Mouse (Mus musculus) right cerebral cortex, postnatal 36 days (tissue): ENCODE results near the gene Lgals12.

ENCODE experiments used
- DNase-seq, 2 experiments: peaks; one replicate each; pipeline ENCODE4 v3.0.0; 2022; ENCODE audit warnings: low spot score in 2 of 2, mixed read lengths in 1 of 2

Gene Lgals12

DNA sequence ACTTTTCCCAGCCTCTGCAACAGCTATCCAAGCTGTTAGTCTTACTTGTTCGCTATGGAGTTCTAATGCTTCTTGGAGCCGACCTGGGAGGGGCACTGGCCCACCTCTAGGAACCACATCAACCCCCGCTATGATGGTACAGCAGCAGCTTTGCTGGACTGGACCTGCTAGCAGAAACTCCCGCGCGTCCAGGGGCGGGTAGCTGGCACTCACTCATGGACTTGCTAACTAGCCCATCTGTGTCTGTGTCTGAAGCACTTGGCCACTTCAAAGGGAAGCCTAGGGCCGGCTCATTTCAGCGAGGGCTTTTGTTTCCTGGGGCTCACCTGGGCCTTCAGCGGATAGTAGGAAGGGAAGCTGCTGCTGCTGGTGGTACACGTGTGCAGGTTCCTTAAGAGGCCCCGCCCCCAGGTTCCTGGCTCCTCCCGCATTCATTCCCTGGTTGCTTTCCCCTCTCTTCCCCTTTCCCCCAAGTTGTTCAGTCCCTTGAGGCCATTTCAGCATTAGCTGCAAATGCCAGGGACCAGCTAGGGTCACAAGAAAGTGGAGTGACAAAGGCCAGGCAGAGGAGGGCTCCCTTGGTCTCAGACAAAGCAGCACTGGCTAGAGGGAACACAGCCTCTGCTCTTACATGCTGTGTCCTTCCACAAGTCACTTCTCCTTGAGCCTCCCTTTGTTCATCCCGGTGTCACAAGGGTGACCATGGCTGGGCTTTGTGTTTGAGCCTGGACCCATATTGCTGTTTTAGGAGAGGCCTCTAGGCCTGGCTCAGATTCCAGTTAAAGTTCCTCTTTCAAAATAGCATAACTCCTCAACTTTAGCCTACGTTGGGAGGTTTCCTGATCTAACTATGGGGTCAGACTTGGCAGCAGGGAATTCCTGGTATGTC is at the start of gene Lgals12:
Gene Lgals12 (minus strand): TSS at position 393 of the 889 bp plus-strand sequence.
- DNase-seq: peak; percentile 48 to 67

DNA sequence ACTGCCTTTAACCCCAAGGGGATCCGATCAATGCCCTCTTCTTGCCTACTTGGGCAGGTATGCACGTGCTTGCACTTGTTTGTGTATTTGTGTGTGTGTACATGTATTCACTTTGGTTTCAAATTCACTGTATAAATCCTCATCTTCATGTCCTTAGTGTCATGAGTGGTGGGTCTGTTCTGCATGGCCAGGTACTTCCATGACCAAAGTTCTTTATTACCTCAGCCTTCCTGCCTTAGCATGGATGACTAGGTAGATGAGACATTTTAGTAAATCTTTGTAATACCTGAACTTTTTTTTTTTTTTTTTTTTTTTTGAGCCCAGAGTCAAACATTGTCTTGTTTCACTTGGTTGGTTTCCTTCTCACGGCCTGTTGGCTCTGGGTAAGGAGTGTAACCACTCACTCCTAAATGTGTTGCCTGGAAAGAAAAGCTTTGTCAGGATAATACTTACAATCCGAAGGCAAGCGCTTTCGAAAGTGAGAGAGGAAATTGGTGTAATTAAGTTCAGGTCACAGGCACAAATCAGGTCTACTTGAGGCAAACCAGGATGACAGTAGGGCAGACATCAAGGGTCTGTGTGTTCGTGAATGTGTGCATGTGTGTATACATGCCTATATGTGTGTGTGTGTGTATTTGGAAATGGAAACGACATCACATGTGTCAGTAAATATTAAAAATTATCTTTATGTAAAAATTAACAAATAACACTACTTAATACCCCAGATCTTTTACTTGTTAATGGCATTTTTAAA is 42.1 kb upstream of the Lgals12 start:
- no peak for DNase-seq

DNA sequence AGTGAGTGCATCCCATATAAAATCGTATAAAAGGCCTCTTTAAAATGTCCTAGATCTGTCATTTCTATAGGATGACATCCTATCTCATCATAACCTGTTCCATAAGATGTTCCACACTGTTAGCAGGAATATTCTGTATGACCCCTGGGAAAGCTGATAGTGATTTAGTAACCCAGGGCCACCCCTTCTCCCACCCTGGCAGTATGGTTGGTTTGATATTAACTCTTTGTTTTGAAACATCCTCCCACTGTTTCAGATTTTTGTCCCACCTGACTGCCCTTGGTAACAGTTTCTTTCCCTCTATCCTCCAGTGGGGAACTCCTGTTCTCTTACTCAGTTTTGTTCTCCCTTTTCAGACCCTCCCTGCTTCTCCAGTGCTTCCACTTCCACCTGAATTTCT is 26.8 kb upstream of the Lgals12 start:
- DNase-seq: no peak

DNA sequence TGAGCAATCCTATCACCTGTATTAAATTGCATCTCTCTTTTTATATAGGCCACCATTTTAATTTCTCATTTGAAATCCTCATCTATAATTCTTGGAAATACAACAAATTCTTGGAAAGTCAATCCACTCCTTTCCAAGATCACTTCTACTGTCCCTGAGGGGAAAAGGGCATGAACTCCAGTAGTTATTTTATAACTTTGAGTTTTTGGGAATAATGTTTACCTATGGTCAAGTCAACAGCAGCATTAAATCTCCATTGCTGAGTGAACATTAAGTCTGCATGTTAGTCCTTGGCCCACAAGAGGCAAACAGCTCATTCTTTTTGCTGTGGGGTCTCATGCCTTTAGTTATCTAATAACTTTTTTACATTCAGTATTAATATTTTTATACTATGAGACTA is 26.0 kb upstream of the Lgals12 start:
- DNase-seq: no peak

DNA sequence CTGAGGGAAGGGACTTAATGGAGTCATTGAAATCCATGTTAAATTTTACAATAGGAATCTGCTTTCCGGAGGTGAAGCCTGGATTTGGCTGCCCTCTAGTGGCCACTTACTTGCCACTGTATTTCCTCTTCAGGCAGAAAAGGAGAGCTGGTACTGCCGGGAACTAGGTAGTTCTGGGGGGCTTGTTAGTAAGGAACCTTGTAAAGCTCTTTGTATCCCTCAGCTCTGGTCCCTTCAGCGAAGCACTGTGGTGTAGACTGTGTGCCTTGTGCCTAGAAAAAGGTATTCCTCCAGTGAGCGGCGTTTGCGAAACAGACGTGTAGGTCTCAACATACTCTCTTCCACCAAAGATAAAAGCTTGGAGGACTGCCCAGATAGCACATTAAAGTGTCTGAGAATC is 10.7 kb upstream of the Lgals12 start:
- DNase-seq: peak in 1 of 2 experiments; percentile 43

DNA sequence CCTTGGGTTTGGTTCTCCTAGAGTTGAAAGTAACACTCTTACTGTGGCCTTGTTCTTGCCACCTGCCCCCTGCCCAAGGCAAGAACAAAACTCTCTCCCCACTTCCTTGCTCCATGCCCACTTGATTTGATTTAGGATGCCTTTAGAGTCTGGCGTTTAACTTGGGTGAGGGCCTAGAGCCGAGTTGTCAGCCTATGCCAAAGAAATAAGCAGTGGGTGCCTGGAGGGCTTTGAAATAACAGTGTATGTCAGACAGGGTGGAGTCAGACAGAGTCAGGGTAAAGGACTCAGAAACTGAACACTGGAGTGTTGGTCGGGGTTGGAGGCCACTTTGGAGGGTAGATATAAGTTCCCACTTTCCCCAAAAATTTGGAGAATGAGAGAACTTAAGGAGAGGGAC is 10.1 kb upstream of the Lgals12 start:
- DNase-seq: no peak

DNA sequence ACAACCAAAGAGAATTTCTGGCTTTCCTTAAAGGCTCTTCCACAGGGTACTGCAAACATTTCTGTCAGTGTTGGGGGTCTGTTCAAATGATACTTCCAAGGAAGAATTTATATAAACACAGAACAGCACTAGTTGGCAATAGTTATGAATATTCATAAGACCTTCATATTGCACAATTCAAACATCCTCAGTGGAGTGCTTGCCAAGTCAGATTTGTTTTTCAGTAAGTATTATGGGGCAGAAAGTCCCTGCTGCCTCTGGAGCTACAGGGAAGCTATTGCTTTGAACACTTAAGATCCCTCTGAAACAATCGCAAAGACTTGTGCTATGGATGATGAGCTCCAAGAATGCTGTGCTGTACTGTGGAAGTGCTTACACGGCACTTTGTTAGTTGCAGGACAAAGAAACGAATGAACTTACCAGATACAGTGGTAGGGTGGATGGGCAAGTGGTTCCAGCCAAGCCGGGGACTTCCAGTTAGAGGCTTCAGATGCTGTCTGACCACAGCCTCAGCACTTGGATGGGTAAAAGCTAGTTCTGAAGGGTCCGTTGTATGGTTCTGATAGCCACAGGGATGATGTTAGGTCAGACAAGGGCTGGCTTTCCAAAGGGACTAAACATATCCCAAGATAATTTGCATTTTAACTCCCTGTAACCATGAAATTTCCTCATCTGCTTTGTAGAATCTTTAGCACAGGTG is 9.4 kb upstream of the Lgals12 start:
- no peak for DNase-seq

DNA sequence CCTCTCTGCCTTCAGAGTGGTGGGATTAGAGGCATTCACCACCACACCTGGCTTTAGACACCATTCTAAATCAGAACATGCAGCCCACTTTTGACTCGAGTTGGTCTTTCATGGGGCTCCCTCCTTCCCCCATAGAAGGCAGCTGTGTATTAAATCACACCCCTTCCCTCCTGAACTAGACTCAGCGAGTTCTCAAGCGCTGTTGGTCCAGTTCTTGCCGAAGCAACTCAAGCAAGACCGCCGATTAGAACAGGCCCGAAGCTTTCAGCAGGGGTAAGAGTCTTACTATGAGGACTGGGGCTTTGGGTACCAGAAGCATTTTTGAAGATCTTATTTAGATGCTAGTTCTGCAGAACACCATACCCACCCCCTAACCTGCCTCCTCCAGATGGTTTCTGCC is 6.2 kb upstream of the Lgals12 start:
- no peak for DNase-seq

DNA sequence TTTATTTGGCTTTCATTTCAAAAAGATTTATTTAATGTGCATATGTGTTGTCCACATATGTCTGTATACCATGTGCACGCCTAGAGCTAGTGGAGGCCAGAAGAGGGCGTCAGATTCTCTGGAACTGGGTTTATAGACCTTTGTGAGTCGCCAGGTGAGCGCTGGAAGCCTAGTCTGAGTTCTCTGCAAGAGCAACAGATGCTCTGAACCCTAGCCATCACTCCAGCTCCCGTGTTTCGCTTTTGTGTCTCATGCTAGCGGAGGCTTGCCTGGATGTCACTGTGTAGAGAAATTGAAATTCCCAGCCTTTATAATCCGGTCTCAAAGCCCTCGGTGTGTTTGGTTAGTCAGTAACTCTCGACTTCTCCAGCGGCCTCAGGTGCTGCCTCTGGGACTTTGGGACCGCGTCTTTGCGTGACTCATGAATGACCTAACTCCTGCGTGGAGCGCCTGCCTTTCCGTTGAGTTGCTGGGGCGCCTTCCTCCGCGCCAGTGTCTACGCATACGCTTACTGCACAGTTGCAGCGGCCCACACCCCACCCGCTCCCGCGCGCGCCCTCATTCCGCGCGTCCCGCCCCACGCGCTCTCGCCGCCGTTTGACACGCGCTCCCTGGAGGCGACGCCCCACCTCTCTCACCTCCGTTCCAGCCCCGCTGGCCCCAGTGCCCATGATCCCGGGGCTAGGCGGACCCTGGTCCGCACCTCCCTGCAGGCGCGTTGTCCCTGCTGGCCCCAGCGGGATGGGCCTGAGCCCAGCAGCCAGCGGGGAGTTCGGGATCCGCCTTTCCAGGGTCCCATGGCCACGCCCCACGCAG is 5.2 kb upstream of the Lgals12 start, which contains the start of gene Hrasls5:
Gene Hrasls5 (plus strand): TSS at position 600 of the 816 bp plus-strand sequence.
- DNase-seq: peak; percentile 57 to 60

DNA sequence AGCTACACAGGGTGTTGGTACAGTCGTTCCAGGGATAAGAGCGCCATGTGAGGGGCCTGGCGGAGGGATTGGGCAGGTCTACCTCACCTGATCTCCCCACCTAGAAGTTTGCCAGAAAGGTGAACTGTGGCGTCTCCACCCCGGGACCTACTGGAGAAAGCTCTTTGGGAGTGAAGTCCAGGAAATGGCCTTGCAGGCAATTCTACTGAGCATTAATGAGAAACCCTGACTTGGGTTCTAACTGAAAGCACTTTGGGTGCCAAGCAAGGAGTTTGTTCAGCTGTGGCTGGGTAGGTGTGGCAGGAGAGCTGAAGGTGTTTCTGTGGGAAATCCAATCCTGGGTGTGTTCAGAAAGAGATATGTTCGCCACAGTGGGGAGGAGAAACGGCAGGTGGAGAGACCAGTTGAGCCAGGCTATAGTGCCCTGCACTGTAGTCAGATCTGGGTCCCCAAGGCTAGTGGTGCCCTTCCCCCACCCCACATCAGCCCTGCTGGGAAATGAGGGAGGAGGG is 753 bp upstream of the Lgals12 start:
- DNase-seq: no peak

DNA sequence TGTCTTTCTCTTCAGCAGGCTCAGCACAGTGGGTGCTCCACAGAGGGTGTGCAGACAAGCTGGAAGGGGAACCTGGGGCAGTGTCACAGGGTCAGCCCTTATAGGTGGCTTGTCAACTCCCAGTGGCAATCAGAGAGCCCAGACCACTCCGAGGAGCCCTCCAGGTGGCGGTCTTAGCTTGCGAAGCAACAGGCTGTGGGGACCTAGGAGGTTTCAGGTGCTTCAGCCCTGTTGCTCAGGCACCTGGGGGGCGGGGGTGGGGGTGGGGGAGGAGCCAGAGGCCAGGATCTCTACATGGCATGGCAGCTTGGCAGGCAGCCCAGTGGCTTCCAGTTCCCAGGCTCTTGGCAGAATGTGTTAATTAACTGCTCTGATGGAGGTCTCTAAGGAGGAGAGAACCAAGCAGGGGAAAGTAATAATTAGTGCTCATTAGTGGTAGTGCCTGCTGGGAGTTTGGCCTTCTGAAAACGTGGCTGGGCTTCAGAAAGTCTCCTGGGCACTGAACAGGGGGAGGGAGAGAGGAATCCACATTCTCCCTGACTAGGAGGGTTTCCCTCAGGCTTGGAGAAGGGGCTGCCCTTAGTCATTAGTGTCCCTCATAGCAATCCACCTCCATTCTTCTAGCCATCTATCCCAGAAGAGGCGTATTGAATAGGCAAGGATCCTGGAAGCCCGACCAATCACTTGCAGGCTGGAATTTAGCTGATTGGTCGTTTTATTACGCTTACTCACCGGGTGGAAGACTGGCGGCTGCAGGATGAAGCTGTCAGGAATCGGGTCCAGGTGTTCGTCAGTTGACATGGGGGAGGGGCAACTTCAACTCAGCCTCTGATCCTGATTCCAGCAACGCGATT is 836 bp downstream of the Lgals12 start:
- peak; percentile 54 to 61 for DNase-seq

DNA sequence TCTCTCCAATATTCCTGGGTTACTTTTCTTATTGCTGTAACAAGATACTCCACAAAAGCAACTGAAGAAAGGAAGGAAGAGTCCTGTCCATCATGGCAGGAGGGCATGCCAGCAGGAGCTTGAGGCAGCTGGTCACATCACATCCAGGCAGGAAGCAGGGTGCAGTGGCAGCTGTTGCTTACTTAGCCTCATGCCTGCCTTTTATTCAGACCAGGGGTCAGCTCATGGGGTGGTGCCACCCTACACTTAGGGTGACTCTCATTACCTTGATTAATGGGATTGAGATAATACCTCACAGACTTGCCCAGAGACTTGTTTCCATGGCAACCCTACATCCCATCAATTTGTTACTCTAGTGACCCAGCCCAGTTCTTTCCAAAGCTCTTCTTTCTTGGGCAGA is 2.0 kb downstream of the Lgals12 start:
- no peak for DNase-seq

DNA sequence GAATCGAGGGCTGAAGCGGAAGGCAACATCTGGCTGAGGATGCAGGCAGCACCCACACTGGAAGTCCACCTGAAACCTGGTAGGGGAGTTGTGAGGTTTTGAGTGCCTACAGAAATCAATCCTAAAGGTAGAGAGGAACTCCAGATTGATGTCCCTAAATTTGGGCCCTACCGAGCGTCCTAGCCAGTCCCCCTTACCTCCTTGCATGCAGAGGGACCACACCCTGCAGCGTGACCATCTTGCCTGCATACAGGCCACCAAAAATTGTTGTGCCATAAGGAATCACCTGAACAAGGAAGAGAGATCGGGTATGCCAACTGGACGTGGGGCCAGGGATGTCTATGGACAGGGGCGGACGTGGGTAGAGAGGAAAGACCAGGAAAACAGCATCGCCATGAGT is 2.9 kb downstream of the Lgals12 start:
- no peak for DNase-seq

DNA sequence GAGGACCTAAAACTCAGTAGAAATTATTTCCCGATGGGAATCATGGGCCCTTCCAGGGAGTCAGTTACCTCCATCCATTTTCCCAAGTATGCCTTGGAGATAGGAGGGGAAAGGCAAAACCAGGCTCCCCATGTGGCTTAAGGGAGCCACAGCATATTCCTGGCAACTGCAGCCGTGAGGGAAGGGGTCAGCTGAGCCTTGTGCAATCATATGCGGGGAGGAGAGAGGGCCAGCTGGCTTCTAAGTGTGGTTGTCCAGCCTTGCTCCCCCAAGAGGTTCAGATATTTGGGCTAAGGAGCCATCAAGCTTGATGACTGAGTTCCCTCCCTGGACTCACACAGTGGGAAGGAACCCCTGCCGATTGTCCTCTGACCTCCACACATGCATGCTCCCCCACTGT is 5.4 kb downstream of the Lgals12 start:
- no peak for DNase-seq

DNA sequence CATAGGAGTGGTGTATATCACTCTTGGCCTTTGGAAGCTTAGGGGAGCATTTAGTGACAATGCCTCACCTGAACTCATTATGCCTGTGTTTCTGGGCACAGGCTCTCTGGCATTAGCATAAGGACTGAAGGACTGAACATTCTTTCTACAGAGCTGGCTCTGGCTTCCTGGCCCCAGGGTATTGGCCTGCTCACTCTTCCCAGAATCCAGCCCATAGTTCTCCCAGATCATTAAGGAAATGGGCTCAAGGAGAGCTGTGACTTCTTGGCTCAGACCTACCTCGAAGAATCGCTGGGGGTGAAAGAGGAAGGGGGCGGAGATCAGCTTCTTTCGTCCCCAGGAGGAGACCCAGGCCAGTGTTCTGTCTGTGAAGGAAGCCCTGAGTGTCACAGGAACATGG is 8.5 kb downstream of the Lgals12 start:
- no peak for DNase-seq

DNA sequence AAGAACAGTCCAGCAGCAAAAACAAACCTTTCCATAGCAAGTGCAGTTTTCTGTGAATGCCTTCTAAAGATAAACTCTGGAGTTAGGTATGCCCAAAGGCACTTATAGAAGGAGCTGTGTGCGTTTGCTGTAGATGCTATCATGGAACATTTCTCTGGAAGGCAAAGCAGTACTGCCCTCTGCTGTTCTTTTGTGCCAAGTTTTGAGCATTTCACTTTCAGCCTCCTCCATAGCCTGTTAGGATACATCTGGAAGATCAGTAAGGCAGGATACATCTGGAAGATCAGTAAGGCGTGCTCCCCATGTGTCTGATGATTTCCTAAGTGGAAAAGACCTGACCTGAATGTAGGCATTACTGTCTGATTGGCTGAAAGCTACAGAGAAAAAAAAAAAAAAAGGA is 11.5 kb downstream of the Lgals12 start:
- peak; percentile 31 to 39 for DNase-seq

DNA sequence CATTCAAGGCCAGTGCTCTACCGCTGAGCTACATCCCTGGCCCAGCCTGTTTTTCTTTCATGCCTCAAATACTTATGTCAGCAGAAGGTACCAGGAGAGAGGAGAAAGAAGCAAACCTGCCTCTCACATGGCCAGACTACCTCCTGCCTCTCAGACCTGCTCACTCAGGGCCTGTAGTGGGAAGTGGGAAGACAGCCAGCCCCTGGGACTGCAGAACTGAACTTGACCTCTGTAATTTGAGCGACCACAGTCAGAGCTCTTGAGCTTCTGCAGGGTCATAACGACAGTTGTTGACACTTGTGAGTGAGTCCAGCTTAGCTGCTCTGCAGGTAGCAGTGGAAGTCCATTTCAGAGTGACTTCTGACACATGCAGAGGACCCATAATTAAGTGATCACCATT is 15.0 kb downstream of the Lgals12 start:
- no peak for DNase-seq

DNA sequence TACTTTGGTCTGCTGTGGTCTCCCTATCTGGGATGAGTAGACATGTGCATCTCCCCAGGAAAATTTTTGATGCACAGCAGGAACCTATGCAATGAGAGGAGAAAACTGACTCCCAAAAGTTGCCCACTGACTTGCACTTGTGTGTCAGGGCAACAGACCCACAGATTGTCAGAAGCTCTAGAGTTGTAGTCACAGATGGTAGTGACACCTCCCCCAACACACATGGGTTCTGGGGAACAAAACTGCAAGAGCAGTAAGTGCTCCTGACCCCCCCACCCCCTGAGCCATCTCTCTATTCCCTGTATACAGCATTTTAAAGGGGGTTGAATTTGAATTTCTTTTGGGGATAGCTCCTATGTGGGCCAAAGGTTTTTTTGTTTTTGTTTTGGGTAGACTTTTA is 16.2 kb downstream of the Lgals12 start:
- DNase-seq: no peak

DNA sequence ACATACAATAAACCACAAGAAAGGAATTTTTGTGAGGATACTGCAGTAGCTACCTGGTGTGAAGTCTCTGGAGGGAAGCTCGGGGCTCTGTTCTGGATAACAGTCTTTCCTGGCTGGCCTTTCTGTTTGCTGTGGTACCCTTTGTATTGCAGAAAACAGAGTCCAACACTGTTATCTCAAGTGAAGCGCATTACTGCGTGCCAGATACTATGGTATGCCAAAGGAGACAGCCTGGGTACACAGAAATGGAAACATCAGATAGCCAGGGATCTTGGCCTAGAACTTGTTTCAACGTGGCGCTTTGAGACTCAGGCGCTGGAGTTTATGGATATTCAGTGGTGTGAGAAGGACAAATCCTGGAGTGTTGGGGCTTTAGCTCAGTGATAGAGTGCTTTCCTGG is 21.2 kb downstream of the Lgals12 start:
- no peak for DNase-seq

DNA sequence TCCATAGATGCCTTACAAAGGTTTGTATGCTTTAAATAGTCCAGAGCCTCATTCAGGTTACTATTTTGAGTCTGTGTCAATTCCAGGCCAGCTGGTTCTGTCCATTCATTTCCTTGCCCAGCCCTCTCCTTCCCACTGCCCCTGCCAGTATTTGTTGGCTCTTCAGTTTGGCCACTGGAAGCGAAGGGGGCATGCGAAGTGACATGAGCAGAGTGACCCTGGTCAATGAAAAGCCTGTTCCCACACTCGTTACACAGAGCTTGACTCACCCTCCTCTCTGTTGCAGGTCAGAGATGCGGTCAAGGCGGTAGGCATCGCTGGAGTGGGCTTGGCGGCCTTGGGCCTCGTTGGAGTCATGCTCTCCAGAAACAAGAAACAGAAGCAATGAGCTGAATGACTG is 21.7 kb downstream of the Lgals12 start:
- DNase-seq: no peak
